Mouse (Mus musculus) kidney, postnatal 0 days (tissue): ENCODE data around the gene Tanc2. TPM values are rescaled to one million over a fixed set of nuclear protein-coding genes. Genes with fewer than 3 reads are reported as not detected.

Source experiments
- ATAC-seq: fragments of 200-750 bp; cut with Nextera tagmentation; replicated peaks from 2 replicates; pipeline ENCODE4 v1.8.0; 2017; ENCODE audit warnings: low read depth, moderate number of reproducible peaks, moderate TSS enrichment, moderate library complexity; ENCODE audit not compliant: low FRiP score
- DNase-seq: peaks from one replicate; pipeline ENCODE4 v3.0.0-alpha.2; 2016; ENCODE audit warnings: low spot score
- H3K27ac ChIP-seq: fragments of 300-500 bp; sonication (generic); 2 replicates; pipeline ENCODE4 v1.5.1; 2014; ENCODE audit warnings: mild to moderate bottlenecking
- H3K27me3 ChIP-seq: fragments of 300-500 bp; sonication (generic); 2 replicates; pipeline ENCODE4 v1.6.1; 2014; ENCODE audit warnings: low read length, mixed read lengths; ENCODE audit not compliant: insufficient read depth
- H3K36me3 ChIP-seq: fragments of 300-500 bp; sonication (generic); 2 replicates; pipeline ENCODE4 v1.6.1; 2014; ENCODE audit warnings: low read length, mixed read lengths; ENCODE audit not compliant: insufficient read depth
- H3K4me1 ChIP-seq: fragments of 300-500 bp; sonication (generic); replicated peaks from 2 replicates; pipeline ENCODE4 v1.6.1; 2014; ENCODE audit warnings: antibody characterized with exemption, low read length, mixed read lengths; ENCODE audit not compliant: insufficient read depth
- H3K4me2 ChIP-seq: fragments of 300-500 bp; sonication (generic); 2 replicates; pipeline ENCODE4 v1.6.1; 2014; ENCODE audit warnings: mild to moderate bottlenecking, low read length, moderate library complexity, mixed read lengths
- H3K4me3 ChIP-seq: fragments of 300-500 bp; sonication (generic); replicated peaks from 2 replicates; pipeline ENCODE4 v1.5.1; 2014; ENCODE audit warnings: low read depth, low read length
- H3K9ac ChIP-seq: fragments of 300-500 bp; sonication (generic); 2 replicates; pipeline ENCODE4 v1.6.1; 2014; ENCODE audit warnings: low read depth, low read length
- H3K9me3 ChIP-seq: fragments of 300-500 bp; sonication (generic); replicated peaks from 2 replicates; pipeline ENCODE4 v1.6.1; 2016; ENCODE audit warnings: low read length, inconsistent platforms, mixed read lengths
- CTCF ChIP-seq: IDR thresholded peaks from 2 replicates; pipeline ENCODE4 v1.5.1; 2016; ENCODE audit warnings: antibody characterized with exemption, low read depth, mild to moderate bottlenecking, moderate library complexity
- WGBS: fragments of 180-500 bp; shearing (Covaris S2); extraction: QIAGEN DNeasy Blood & Tissue Kit; methylation state at CpG from one replicate; pipeline ENCODE4 v1.1.7; 2014; 5-methylcytosine and 5-hydroxymethylcytosine counted together
- polyA plus RNA-seq: library from polyadenylated mRNA; unstranded; fragments of >200 nt; fragmentation: Nextera tagmentation; extraction: Ambion mirVana; gene quantifications from 2 replicates; pipeline ENCODE4 v1.2.1, GENCODE M21; 2015

Tanc2 gene
- polyA plus RNA-seq, 1 experiment from 2014 or later: 8.8 TPM

- H3K4me2 ChIP-seq: no peak overlapping the region
- no peak overlapping the region for H3K4me3 ChIP-seq
- no peak for DNase-seq
- H3K27ac ChIP-seq: no peak overlapping the region
- H3K9me3 ChIP-seq: no peaks in the 10 kb centered on the region
- no peaks in the 10 kb centered on the region for H3K27me3 ChIP-seq
- H3K4me1 ChIP-seq: no peaks in the 10 kb centered on the region
- no peak for ATAC-seq
- no peaks in the 10 kb centered on the region for H3K36me3 ChIP-seq
- H3K9ac ChIP-seq: no peak overlapping the region
- WGBS: 81% methylated on average over 6 of the region's 6 CpGs
- TF ChIP-seq CTCF: 0 out of 2 replicates have a peak, but pooled peaks have one; percentile 6
Measured at GRCm38 (mm10) chr11:105548383-105548782, 41.4 kb upstream of the Tanc2 start.

GRCm38 (mm10) chr11:105549164-105550121 is 40.3 kb upstream of the Tanc2 start:
- no peaks in the 10 kb centered on the region for H3K9me3 ChIP-seq
- H3K4me3 ChIP-seq: no peak overlapping the region
- ATAC-seq: 0 out of 2 replicates have a peak, but pooled peaks have one; percentile 61
- DNase-seq: peak; percentile 58
- TF ChIP-seq CTCF: no peak
- no peaks in the 10 kb centered on the region for H3K36me3 ChIP-seq
- WGBS: 38% methylated on average over 9 of the region's 9 CpGs
- no peak overlapping the region for H3K4me2 ChIP-seq
- no peaks in the 10 kb centered on the region for H3K27me3 ChIP-seq
- no peaks in the 10 kb centered on the region for H3K4me1 ChIP-seq
- H3K9ac ChIP-seq: no peak overlapping the region
- H3K27ac ChIP-seq: no peak overlapping the region

GRCm38 (mm10) chr11:105557285-105557684 is 32.5 kb upstream of the Tanc2 start:
- Histone ChIP-seq H3K36me3 (no peaks in the 10 kb centered on the region), H3K27ac (no peak overlapping the region), H3K4me1 (no peaks in the 10 kb centered on the region), H3K9ac (no peak overlapping the region), H3K4me3 (no peak overlapping the region), H3K4me2 (no peak overlapping the region), H3K27me3 (no peaks in the 10 kb centered on the region), H3K9me3 (no peaks in the 10 kb centered on the region)
- TF ChIP-seq CTCF: no peak
- DNase-seq (no peak), ATAC-seq (no peak)
- WGBS: 80% methylated on average over 8 of the region's 8 CpGs

GRCm38 (mm10) chr11:105558091-105558490 is 31.7 kb upstream of the Tanc2 start:
- H3K9ac ChIP-seq: no peak overlapping the region
- ATAC-seq (no peak), DNase-seq (peak; percentile 68)
- TF ChIP-seq CTCF: no peak
- no peak overlapping the region for H3K4me3 ChIP-seq
- H3K4me1 ChIP-seq: no peaks in the 10 kb centered on the region
- no peak overlapping the region for H3K4me2 ChIP-seq
- H3K27me3 ChIP-seq: no peaks in the 10 kb centered on the region
- no peak overlapping the region for H3K27ac ChIP-seq
- H3K9me3 ChIP-seq: no peaks in the 10 kb centered on the region
- no peaks in the 10 kb centered on the region for H3K36me3 ChIP-seq

- Histone ChIP-seq H3K27ac (no peak overlapping the region), H3K4me1 (no peaks in the 10 kb centered on the region), H3K9me3 (no peaks in the 10 kb centered on the region), H3K36me3 (no peaks in the 10 kb centered on the region), H3K9ac (no peak overlapping the region), H3K4me2 (no peak overlapping the region), H3K4me3 (no peak overlapping the region), H3K27me3 (no peaks in the 10 kb centered on the region)
- TF ChIP-seq CTCF: no peak
- DNase-seq (no peak), ATAC-seq (no peak)
- WGBS: 84% methylated on average over 6 of the region's 6 CpGs
Measured at GRCm38 (mm10) chr11:105558803-105559505, 30.8 kb upstream of the Tanc2 start.

- ATAC-seq: no peak
- 83% methylated on average over 3 of the region's 3 CpGs for WGBS
- no peaks in the 10 kb centered on the region for H3K27me3 ChIP-seq
Measured at GRCm38 (mm10) chr11:105563546-105563945, 26.2 kb upstream of the Tanc2 start.

More at GRCm38 (mm10) chr11:105563546-105563945, 26.2 kb upstream of the Tanc2 start:
- Histone ChIP-seq H3K36me3 (no peaks in the 10 kb centered on the region), H3K27ac (no peak overlapping the region), H3K4me2 (no peak overlapping the region), H3K9ac (no peak overlapping the region), H3K4me1 (no peaks in the 10 kb centered on the region), H3K9me3 (no peaks in the 10 kb centered on the region), H3K4me3 (no peak overlapping the region)
- DNase-seq: no peak
- TF ChIP-seq CTCF: no peak
